Mouse (Mus musculus): ENCODE results near the gene Dock9. TPM values are rescaled to one million over a fixed set of nuclear protein-coding genes. Genes with fewer than 3 reads are reported as not detected.

Gene Dock9
- total and polyA plus RNA-seq, 3 experiments = 9.3 to 12.2 (median 10.3) TPM

GRCm38 (mm10) chr14:121547745-121548144 is 249.9 kb downstream of the Dock9 start:
- H3K27ac ChIP-seq (ENCODE audit: insufficient read depth, low read depth) = no peak overlapping the region
- H3K4me1 ChIP-seq (ENCODE audit: control insufficient read depth in 1 of 2, insufficient read depth in 2 of 2) = no peaks in the 10 kb centered on the region
- in situ Hi-C loops (cut with MboI; ENCODE audit: low pct_ligation_motif_present, low pct_unique_long_range_greater_than_20kb, low sequenced_read_pairs) (no loop called here), dilution Hi-C loops (cut with MboI; ENCODE audit: extremely low pct_ligation_motif_present, extremely low pct_unique_long_range_greater_than_20kb, low sequenced_read_pairs) (no loop called here)
- TF ChIP-seq ZC3H11A (IDR thresholded peaks at IDR 0.05; ENCODE audit: low read depth, low read length) = no peak
- no peak for TF ChIP-seq ETS1 (conservative IDR thresholded peaks at IDR 0.05; ENCODE audit: low read depth, low read length)
- TF ChIP-seq CHD1 (IDR thresholded peaks at IDR 0.05; ENCODE audit: low read depth, low read length) = no peak
- no peak for TF ChIP-seq JUND (conservative IDR thresholded peaks at IDR 0.05; ENCODE audit: low read depth, low read length)
- no peak for TF ChIP-seq MYC (IDR thresholded peaks at IDR 0.05; ENCODE audit: low read depth, low read length)
- TF ChIP-seq NRF1 (IDR thresholded peaks at IDR 0.05; ENCODE audit: low read depth, low read length) = no peak
- no peak for TF ChIP-seq POLR2A (IDR thresholded peaks at IDR 0.05; ENCODE audit: low read depth, low read length)
- TF ChIP-seq EP300 (IDR thresholded peaks at IDR 0.05; ENCODE audit: low read length) = no peak
- TF ChIP-seq SIN3A (IDR thresholded peaks at IDR 0.05; ENCODE audit: low read length) = no peak
- no peak for TF ChIP-seq IRF4 (IDR thresholded peaks at IDR 0.05; ENCODE audit: low read depth, low read length)
- no peak for TF ChIP-seq HCFC1 (IDR thresholded peaks at IDR 0.05; ENCODE audit: low read depth, low read length)
- TF ChIP-seq ZMIZ1 (IDR thresholded peaks at IDR 0.05; ENCODE audit: low read depth, low read length) = no peak
- no peak for TF ChIP-seq ELF1 (IDR thresholded peaks at IDR 0.05; ENCODE audit: low read depth, low read length)
- no peak for TF ChIP-seq SMC3 (IDR thresholded peaks at IDR 0.05; ENCODE audit: low read depth, low read length)
- TF ChIP-seq TBP (conservative IDR thresholded peaks at IDR 0.05; ENCODE audit: low read depth, low read length) = no peak
- no peak for TF ChIP-seq MXI1 (IDR thresholded peaks at IDR 0.05; ENCODE audit: low read depth, low read length)
- TF ChIP-seq RCOR1 (conservative IDR thresholded peaks at IDR 0.05; ENCODE audit: low read depth, low read length) = no peak
- H3K9me3 ChIP-seq (replicated peaks; ENCODE audit: low read length) = no peaks in the 10 kb centered on the region
- H3K4me3 ChIP-seq (replicated peaks in 1 of 3; ENCODE audit: low read depth in 2 of 3, low read length in 2 of 3, poor library complexity in 1 of 3) = no peak overlapping the region
- H3K79me2 ChIP-seq (replicated peaks; ENCODE audit: control insufficient read depth, extremely low read depth, insufficient read depth, poor library complexity, severe bottlenecking) = no peaks in the 10 kb centered on the region
- H3K4me2 ChIP-seq (ENCODE audit: insufficient read depth, low read depth, poor library complexity, severe bottlenecking) = no peak overlapping the region
- peaks cover 18 to 44% of the 10 kb centered on the region in 2 experiments for H3K36me3 ChIP-seq (replicated peaks in 1 of 2; ENCODE audit: control insufficient read depth in 1 of 2, insufficient read depth in 1 of 2, low read length in 1 of 2)
- DNase-seq (ENCODE audit: extremely low read depth) = no peak
- H3K9ac ChIP-seq (ENCODE audit: insufficient read depth, low read depth) = no peak overlapping the region
- H3K27me3 ChIP-seq (replicated peaks) = no peaks in the 10 kb centered on the region

- H3K9me3 ChIP-seq (replicated peaks; ENCODE audit: low read length) = no peaks in the 10 kb centered on the region
- no peak overlapping the region for H3K4me3 ChIP-seq (replicated peaks in 1 of 3; ENCODE audit: low read depth in 2 of 3, low read length in 2 of 3, poor library complexity in 1 of 3)
- in situ Hi-C loops (cut with MboI; ENCODE audit: low pct_ligation_motif_present, low pct_unique_long_range_greater_than_20kb, low sequenced_read_pairs) = no loop called here
- H3K79me2 ChIP-seq (replicated peaks; ENCODE audit: control insufficient read depth, extremely low read depth, insufficient read depth, poor library complexity, severe bottlenecking) = no peaks in the 10 kb centered on the region
- H3K27me3 ChIP-seq (replicated peaks) = no peaks in the 10 kb centered on the region
- peaks cover 18 to 36% of the 10 kb centered on the region in 2 experiments for H3K36me3 ChIP-seq (replicated peaks in 1 of 2; ENCODE audit: control insufficient read depth in 1 of 2, insufficient read depth in 1 of 2, low read length in 1 of 2)
- no peak for DNase-seq (ENCODE audit: extremely low read depth)
- TF ChIP-seq MAFK (IDR thresholded peaks at IDR 0.05; ENCODE audit: insufficient replicate concordance, low read length) (no peak), BHLHE40 (IDR thresholded peaks at IDR 0.05; ENCODE audit: low read depth, low read length) (no peak), CHD2 (IDR thresholded peaks at IDR 0.05; ENCODE audit: low read length) (no peak), E2F4 (IDR thresholded peaks at IDR 0.05; ENCODE audit: insufficient replicate concordance, low read depth, low read length) (no peak), SIN3A (IDR thresholded peaks at IDR 0.05; ENCODE audit: low read length) (no peak), CTCF (conservative IDR thresholded peaks at IDR 0.05 in 1 of 2, IDR thresholded peaks at IDR 0.05 in 1 of 2; ENCODE audit: low read depth in 2 of 2, low read length in 2 of 2) (no peak), UBTF (IDR thresholded peaks at IDR 0.05; ENCODE audit: low read depth, low read length) (no peak), NELFE (IDR thresholded peaks at IDR 0.05; ENCODE audit: low read depth, low read length) (no peak)
- no peaks in the 10 kb centered on the region for H3K4me1 ChIP-seq (ENCODE audit: control insufficient read depth in 1 of 2, insufficient read depth in 2 of 2)
- H3K27ac ChIP-seq (ENCODE audit: insufficient read depth, low read depth) = no peak overlapping the region
- H3K4me2 ChIP-seq (ENCODE audit: insufficient read depth, low read depth, poor library complexity, severe bottlenecking) = no peak overlapping the region
- dilution Hi-C loops (cut with MboI; ENCODE audit: extremely low pct_ligation_motif_present, extremely low pct_unique_long_range_greater_than_20kb, low sequenced_read_pairs) = no loop called here
- no peak overlapping the region for H3K9ac ChIP-seq (ENCODE audit: insufficient read depth, low read depth)
Measured at GRCm38 (mm10) chr14:121546621-121547020, 251.0 kb downstream of the Dock9 start.

Measured in CH12.LX (cell line).